Mouse (Mus musculus) hindbrain, embryonic 13.5 days (tissue): Measurements from ENCODE around the gene Crebzf. TPM values are rescaled to one million over a fixed set of nuclear protein-coding genes. Genes with fewer than 3 reads are reported as not detected.

Experiments used
- ATAC-seq: fragments of 200-750 bp; cut with Nextera tagmentation; 2 replicates; pipeline ENCODE4 v1.8.0; 2017; ENCODE audit warnings: moderate TSS enrichment; ENCODE audit not compliant: low FRiP score
- H3K27ac ChIP-seq: fragments of 300-500 bp; sonication (generic); 2 replicates; pipeline ENCODE4 v1.5.1; 2015; ENCODE audit warnings: inconsistent platforms, mild to moderate bottlenecking, moderate library complexity
- H3K27me3 ChIP-seq: fragments of 300-500 bp; sonication (generic); 2 replicates; pipeline ENCODE4 v1.6.1; 2015; ENCODE audit warnings: mild to moderate bottlenecking, inconsistent platforms
- H3K36me3 ChIP-seq: fragments of 300-500 bp; sonication (generic); 2 replicates; pipeline ENCODE4 v1.6.1; 2015; ENCODE audit warnings: mild to moderate bottlenecking, inconsistent platforms
- H3K4me1 ChIP-seq: fragments of 300-500 bp; sonication (generic); replicated peaks from 2 replicates; pipeline ENCODE4 v1.6.1; 2015; ENCODE audit warnings: inconsistent platforms
- H3K4me2 ChIP-seq: fragments of 300-500 bp; sonication (generic); 2 replicates; pipeline ENCODE4 v1.6.1; 2015; ENCODE audit warnings: inconsistent platforms, mild to moderate bottlenecking, moderate library complexity
- H3K4me3 ChIP-seq: fragments of 300-500 bp; sonication (generic); 2 replicates; pipeline ENCODE4 v1.5.1; 2015; ENCODE audit warnings: mild to moderate bottlenecking, inconsistent platforms
- H3K9ac ChIP-seq: fragments of 300-500 bp; sonication (generic); 2 replicates; pipeline ENCODE4 v1.6.1; 2015; ENCODE audit warnings: mild to moderate bottlenecking, inconsistent platforms
- H3K9me3 ChIP-seq: fragments of 300-500 bp; sonication (generic); 2 replicates; pipeline ENCODE4 v1.6.1; 2016; ENCODE audit warnings: inconsistent platforms
- WGBS: fragments of 180-500 bp; shearing (Covaris S2); methylation state at CpG from one replicate; pipeline ENCODE4 v1.1.7; 2015; 5-methylcytosine and 5-hydroxymethylcytosine counted together
- polyA plus RNA-seq: library from polyadenylated mRNA; unstranded; fragments of >200 nt; fragmentation: Nextera tagmentation; extraction: Ambion mirVana; gene quantifications from 2 replicates; pipeline ENCODE4 v1.2.1, GENCODE M21; 2015

The Crebzf gene
- 33.8 and 38.9 TPM in 2 replicates for polyA plus RNA-seq

GRCm38 (mm10) chr7:90442518-90443080 lies at the start of gene Crebzf:
TSS of gene Crebzf (plus strand) at chr7:90442729.
- Histone ChIP-seq H3K4me1 (peaks cover 9% of the 10 kb centered on the region), H3K27me3 (no peaks in the 10 kb centered on the region), H3K9ac (peak within 1 kb of the TSS; percentile 97), H3K4me2 (peak within 1 kb of the TSS; percentile 98), H3K36me3 (peaks cover 2% of the 10 kb centered on the region; the same call in 1 of the 2 replicates), H3K4me3 (peak within 1 kb of the TSS; percentile 98), H3K9me3 (no peaks in the 10 kb centered on the region), H3K27ac (peak within 1 kb of the TSS; percentile 98)
- ATAC-seq: peak; percentile 97
- under 1% methylated on average over 47 of the region's 54 CpGs for WGBS

- H3K4me1 ChIP-seq: no peaks in the 10 kb centered on the region
Measured at GRCm38 (mm10) chr7:90395073-90395472, 47.5 kb upstream of the Crebzf start.

GRCm38 (mm10) chr7:90395928-90396327 lies 46.6 kb upstream of the Crebzf start:
- H3K9ac ChIP-seq: no peak overlapping the region
- ATAC-seq: no peak
- WGBS: 69% methylated on average over 5 of the region's 5 CpGs
- no peaks in the 10 kb centered on the region for H3K9me3 ChIP-seq
- no peak overlapping the region for H3K4me2 ChIP-seq
- H3K4me1 ChIP-seq: no peaks in the 10 kb centered on the region
- H3K36me3 ChIP-seq: no peaks in the 10 kb centered on the region
- H3K4me3 ChIP-seq: no peak overlapping the region
- no peak overlapping the region for H3K27ac ChIP-seq
- H3K27me3 ChIP-seq: no peaks in the 10 kb centered on the region

More at GRCm38 (mm10) chr7:90395073-90395472, 47.5 kb upstream of the Crebzf start:
- Histone ChIP-seq H3K4me3 (no peak overlapping the region), H3K9me3 (no peaks in the 10 kb centered on the region), H3K4me2 (no peak overlapping the region), H3K27me3 (no peaks in the 10 kb centered on the region), H3K36me3 (no peaks in the 10 kb centered on the region), H3K9ac (no peak overlapping the region), H3K27ac (no peak overlapping the region)
- ATAC-seq: no peak
- 72% methylated on average over 4 of the region's 4 CpGs for WGBS

- H3K4me2 ChIP-seq: no peak overlapping the region
- no peak for ATAC-seq
- WGBS: 50% methylated on average over 3 of the region's 3 CpGs
Measured at GRCm38 (mm10) chr7:90409934-90410333, 32.6 kb upstream of the Crebzf start.

GRCm38 (mm10) chr7:90426020-90427001 lies 16.2 kb upstream of the Crebzf start, which contains the start of gene Ccdc89:
TSS of gene Ccdc89 (plus strand) at chr7:90426577.
- Histone ChIP-seq H3K27me3 (no peaks in the 10 kb centered on the region), H3K27ac (peak within 1 kb of the TSS; percentile 35; the same call in 1 of the 2 replicates), H3K9ac (peak within 1 kb of the TSS; percentile 70), H3K4me3 (peak within 1 kb of the TSS; percentile 36), H3K9me3 (no peaks in the 10 kb centered on the region), H3K4me2 (peak within 1 kb of the TSS; percentile 73), H3K4me1 (peaks cover 9% of the 10 kb centered on the region), H3K36me3 (no peaks in the 10 kb centered on the region)
- peak; percentile 100 for ATAC-seq
- 24% methylated on average over 29 of the region's 29 CpGs for WGBS

More at GRCm38 (mm10) chr7:90409934-90410333, 32.6 kb upstream of the Crebzf start:
- Histone ChIP-seq H3K4me1 (no peaks in the 10 kb centered on the region), H3K27ac (no peak overlapping the region), H3K9ac (no peak overlapping the region), H3K27me3 (no peaks in the 10 kb centered on the region), H3K9me3 (no peaks in the 10 kb centered on the region), H3K4me3 (no peak overlapping the region), H3K36me3 (no peaks in the 10 kb centered on the region)

GRCm38 (mm10) chr7:90427006-90427405 lies 15.5 kb upstream of the Crebzf start:
- peaks cover 9% of the 10 kb centered on the region for H3K4me1 ChIP-seq
- H3K4me3 ChIP-seq: peak overlapping the region; percentile 36
- peak overlapping the region; percentile 70 for H3K9ac ChIP-seq
- peak overlapping the region; percentile 73 for H3K4me2 ChIP-seq
- no peak for ATAC-seq
- no peaks in the 10 kb centered on the region for H3K36me3 ChIP-seq
- no peaks in the 10 kb centered on the region for H3K9me3 ChIP-seq
- H3K27me3 ChIP-seq: no peaks in the 10 kb centered on the region
- no peak overlapping the region for H3K27ac ChIP-seq
- 71% methylated on average over 9 of the region's 9 CpGs for WGBS

- Histone ChIP-seq H3K36me3 (no peaks in the 10 kb centered on the region), H3K9ac (no peak overlapping the region), H3K4me1 (peaks cover 2% of the 10 kb centered on the region), H3K4me3 (no peak overlapping the region), H3K27ac (no peak overlapping the region), H3K4me2 (no peak overlapping the region), H3K27me3 (no peaks in the 10 kb centered on the region), H3K9me3 (no peaks in the 10 kb centered on the region)
- ATAC-seq: no peak
Measured at GRCm38 (mm10) chr7:90432221-90432620, 10.3 kb upstream of the Crebzf start.

- WGBS: 96% methylated on average over 4 of the region's 4 CpGs
- H3K9ac ChIP-seq: no peak overlapping the region
- no peak overlapping the region for H3K27ac ChIP-seq
- H3K4me1 ChIP-seq: peaks cover 3% of the 10 kb centered on the region; the same call in 1 of the 2 replicates
- no peak overlapping the region for H3K4me2 ChIP-seq
- no peaks in the 10 kb centered on the region for H3K9me3 ChIP-seq
- ATAC-seq: no peak
- H3K36me3 ChIP-seq: no peaks in the 10 kb centered on the region
- H3K4me3 ChIP-seq: no peak overlapping the region
- no peaks in the 10 kb centered on the region for H3K27me3 ChIP-seq
Measured at GRCm38 (mm10) chr7:90440044-90440443, 2.5 kb upstream of the Crebzf start.

- WGBS: 7% methylated on average over 4 of the region's 4 CpGs
- Histone ChIP-seq H3K36me3 (no peaks in the 10 kb centered on the region), H3K4me3 (peak overlapping the region; percentile 98), H3K27me3 (no peaks in the 10 kb centered on the region), H3K27ac (peak overlapping the region; percentile 98), H3K9ac (peak overlapping the region; percentile 97), H3K9me3 (no peaks in the 10 kb centered on the region), H3K4me1 (peaks cover 9% of the 10 kb centered on the region), H3K4me2 (peak overlapping the region; percentile 61)
- peak; percentile 27 for ATAC-seq
Measured at GRCm38 (mm10) chr7:90442070-90442469, 459 bp upstream of the Crebzf start.

GRCm38 (mm10) chr7:90443101-90444091 lies 867 bp downstream of the Crebzf start:
- peaks cover 9% of the 10 kb centered on the region for H3K4me1 ChIP-seq
- peaks cover 3% of the 10 kb centered on the region; the same call in 1 of the 2 replicates for H3K36me3 ChIP-seq
- peak overlapping the region; percentile 97 for H3K9ac ChIP-seq
- peak overlapping the region; percentile 98 for H3K4me3 ChIP-seq
- H3K27ac ChIP-seq: peak overlapping the region; percentile 98
- no peaks in the 10 kb centered on the region for H3K27me3 ChIP-seq
- no peaks in the 10 kb centered on the region for H3K9me3 ChIP-seq
- peak; percentile 76 for ATAC-seq
- H3K4me2 ChIP-seq: peak overlapping the region; percentile 98
- under 1% methylated on average over 95 of the region's 123 CpGs for WGBS

- ATAC-seq: no peak
- H3K9ac ChIP-seq: peak overlapping the region; percentile 97
Measured at GRCm38 (mm10) chr7:90444206-90444605, 1.7 kb downstream of the Crebzf start.

More at GRCm38 (mm10) chr7:90444206-90444605, 1.7 kb downstream of the Crebzf start:
- H3K36me3 ChIP-seq: peaks cover 6% of the 10 kb centered on the region
- 2% methylated on average over 6 of the region's 6 CpGs for WGBS
- H3K4me1 ChIP-seq: peaks cover 9% of the 10 kb centered on the region
- no peaks in the 10 kb centered on the region for H3K9me3 ChIP-seq
- H3K27ac ChIP-seq: peak overlapping the region; percentile 98; the same call in 1 of the 2 replicates
- H3K4me3 ChIP-seq: peak overlapping the region; percentile 98
- peak overlapping the region; percentile 98 for H3K4me2 ChIP-seq
- H3K27me3 ChIP-seq: no peaks in the 10 kb centered on the region
